Mouse (Mus musculus): ENCODE measurements around the gene Hinfp.
"Not testable (repeated sequence)": the region's sequence is repeated elsewhere in the genome, so short reads cannot be mapped to it uniquely, and the experiment has no call there.

Gene Hinfp

GRCm38 (mm10) chr9:44311136-44312134 is 6.0 kb upstream of the Hinfp start:
- no peak for DNase-seq (ENCODE audit: low read depth, low spot score)

GRCm38 (mm10) chr9:44310750-44311135 is 5.3 kb upstream of the Hinfp start:
- no peak for DNase-seq (ENCODE audit: low read depth, low spot score)

- no peak for DNase-seq (ENCODE audit: low read depth, low spot score)
Observed at GRCm38 (mm10) chr9:44309756-44310155, 4.3 kb upstream of the Hinfp start.

GRCm38 (mm10) chr9:44307248-44307647 is 1.8 kb upstream of the Hinfp start:
- DNase-seq (ENCODE audit: low read depth, low spot score) = no peak

GRCm38 (mm10) chr9:44306532-44306931 is 1.1 kb upstream of the Hinfp start:
- DNase-seq (ENCODE audit: low read depth, low spot score) = no peak

GRCm38 (mm10) chr9:44300001-44300400 is 5.5 kb downstream of the Hinfp start:
- not testable (repeated sequence) for DNase-seq (ENCODE audit: low read depth, low spot score)

GRCm38 (mm10) chr9:44292490-44292889 is 13.0 kb downstream of the Hinfp start:
- peak; percentile 80 for DNase-seq (ENCODE audit: low read depth, low spot score)

- peak; percentile 49 for DNase-seq (ENCODE audit: low read depth, low spot score)
Observed at GRCm38 (mm10) chr9:44288959-44289291, 16.5 kb downstream of the Hinfp start.

- DNase-seq (ENCODE audit: low read depth, low spot score) = peak; percentile 77
Observed at GRCm38 (mm10) chr9:44288076-44288958, 17.2 kb downstream of the Hinfp start, which contains the start of gene Abcg4. Gene Abcg4 (minus strand): TSS chr9:44288615.

- DNase-seq (ENCODE audit: low read depth, low spot score) = peak; percentile 62
Observed at GRCm38 (mm10) chr9:44287401-44288075, 17.9 kb downstream of the Hinfp start.

GRCm38 (mm10) chr9:44287003-44287400 is 18.5 kb downstream of the Hinfp start:
- DNase-seq (ENCODE audit: low read depth, low spot score) = no peak

GRCm38 (mm10) chr9:44286256-44286850 is 19.1 kb downstream of the Hinfp start:
- DNase-seq (ENCODE audit: low read depth, low spot score) = no peak

GRCm38 (mm10) chr9:44283183-44283582 is 22.3 kb downstream of the Hinfp start:
- no peak for DNase-seq (ENCODE audit: low read depth, low spot score)

GRCm38 (mm10) chr9:44269973-44270372 is 35.5 kb downstream of the Hinfp start:
- no peak for DNase-seq (ENCODE audit: low read depth, low spot score)

GRCm38 (mm10) chr9:44269077-44269476 is 36.4 kb downstream of the Hinfp start:
- DNase-seq (ENCODE audit: low read depth, low spot score) = peak; percentile 50

- DNase-seq (ENCODE audit: low read depth, low spot score) = peak; percentile 23
Observed at GRCm38 (mm10) chr9:44268432-44268831, 37.0 kb downstream of the Hinfp start, which contains the start of gene Nlrx1. Gene Nlrx1 (minus strand): TSS chr9:44268599.

GRCm38 (mm10) chr9:44268027-44268360 is 37.5 kb downstream of the Hinfp start:
- peak; percentile 93 for DNase-seq (ENCODE audit: low read depth, low spot score)

GRCm38 (mm10) chr9:44267319-44268026 is 38.0 kb downstream of the Hinfp start:
- peak; percentile 25 for DNase-seq (ENCODE audit: low read depth, low spot score)

- DNase-seq (ENCODE audit: low read depth, low spot score) = peak; percentile 84
Observed at GRCm38 (mm10) chr9:44266478-44267226, 38.8 kb downstream of the Hinfp start.

- DNase-seq (ENCODE audit: low read depth, low spot score) = no peak
Observed at GRCm38 (mm10) chr9:44261388-44261787, 44.1 kb downstream of the Hinfp start.

Data from brain, adult 2 months (tissue).